Mouse (Mus musculus): Measurements from ENCODE around the gene Aldh3b2.
"Not testable (repeated sequence)": the region's sequence is repeated elsewhere in the genome, so short reads cannot be mapped to it uniquely, and the experiment has no call there.

Aldh3b2 gene

GRCm38 (mm10) chr19:3947813-3948212 lies 24.3 kb upstream of the Aldh3b2 start:
- no peak for DNase-seq (ENCODE audit: low spot score in 2 of 2)

- no peak for DNase-seq (ENCODE audit: low spot score in 2 of 2)
Measured at GRCm38 (mm10) chr19:3948546-3948945, 23.6 kb upstream of the Aldh3b2 start.

GRCm38 (mm10) chr19:3950331-3950730 lies 21.8 kb upstream of the Aldh3b2 start:
- no peak for DNase-seq (ENCODE audit: low spot score in 2 of 2)

GRCm38 (mm10) chr19:3951461-3951860 lies 20.7 kb upstream of the Aldh3b2 start:
- no peak for DNase-seq (ENCODE audit: low spot score in 2 of 2)

- DNase-seq (ENCODE audit: low spot score in 2 of 2) = no peak
Measured at GRCm38 (mm10) chr19:3952099-3952498, 20.0 kb upstream of the Aldh3b2 start.

GRCm38 (mm10) chr19:3955033-3955432 lies 17.1 kb upstream of the Aldh3b2 start:
- no peak for DNase-seq (ENCODE audit: low spot score in 2 of 2)

- no peak for DNase-seq (ENCODE audit: low spot score in 2 of 2)
Measured at GRCm38 (mm10) chr19:3955804-3956203, 16.3 kb upstream of the Aldh3b2 start.

- DNase-seq (ENCODE audit: low spot score in 2 of 2) = not testable (repeated sequence)
Measured at GRCm38 (mm10) chr19:3957296-3958036, 14.7 kb upstream of the Aldh3b2 start.

GRCm38 (mm10) chr19:3958470-3958869 lies 13.7 kb upstream of the Aldh3b2 start, which contains the start of gene Aldh3b3:
TSS of gene Aldh3b3 (plus strand) at chr19:3958645.
- peak in 1 of 2 experiments; percentile 45 for DNase-seq (ENCODE audit: low spot score in 2 of 2)

GRCm38 (mm10) chr19:3959030-3959429 lies 13.1 kb upstream of the Aldh3b2 start:
- no peak for DNase-seq (ENCODE audit: low spot score in 2 of 2)

GRCm38 (mm10) chr19:3960211-3960610 lies 11.9 kb upstream of the Aldh3b2 start:
- no peak for DNase-seq (ENCODE audit: low spot score in 2 of 2)

GRCm38 (mm10) chr19:3961805-3962204 lies 10.3 kb upstream of the Aldh3b2 start:
- not testable (repeated sequence) for DNase-seq (ENCODE audit: low spot score in 2 of 2)

GRCm38 (mm10) chr19:3962469-3962868 lies 9.7 kb upstream of the Aldh3b2 start:
- DNase-seq (ENCODE audit: low spot score in 2 of 2) = no peak

GRCm38 (mm10) chr19:3964030-3964429 lies 8.1 kb upstream of the Aldh3b2 start:
- DNase-seq (ENCODE audit: low spot score in 2 of 2) = no peak

GRCm38 (mm10) chr19:3966330-3967075 lies 5.6 kb upstream of the Aldh3b2 start:
- no peak for DNase-seq (ENCODE audit: low spot score in 2 of 2)

- no peak for DNase-seq (ENCODE audit: low spot score in 2 of 2)
Measured at GRCm38 (mm10) chr19:3967258-3967657, 4.9 kb upstream of the Aldh3b2 start.

GRCm38 (mm10) chr19:3974608-3975007 lies 2.5 kb downstream of the Aldh3b2 start:
- not testable (repeated sequence) for DNase-seq (ENCODE audit: low spot score in 2 of 2)

- DNase-seq (ENCODE audit: low spot score in 2 of 2) = no peak
Measured at GRCm38 (mm10) chr19:3975866-3976265, 3.7 kb downstream of the Aldh3b2 start.

GRCm38 (mm10) chr19:3980309-3980708 lies 8.2 kb downstream of the Aldh3b2 start:
- DNase-seq (ENCODE audit: low spot score in 2 of 2) = peak in 1 of 2 experiments; percentile 75

- DNase-seq (ENCODE audit: low spot score in 2 of 2) = no peak
Measured at GRCm38 (mm10) chr19:3980917-3981316, 8.8 kb downstream of the Aldh3b2 start.

GRCm38 (mm10) chr19:3983527-3984200 lies 11.5 kb downstream of the Aldh3b2 start:
- DNase-seq (ENCODE audit: low spot score in 2 of 2) = no peak

- no peak for DNase-seq (ENCODE audit: low spot score in 2 of 2)
Measured at GRCm38 (mm10) chr19:3985261-3985681, 13.1 kb downstream of the Aldh3b2 start.

Data from cerebellum, postnatal 4 days (tissue).